Comparison of ENCODE assay signal across 9 mouse cellular contexts in the genomic region with DNA sequence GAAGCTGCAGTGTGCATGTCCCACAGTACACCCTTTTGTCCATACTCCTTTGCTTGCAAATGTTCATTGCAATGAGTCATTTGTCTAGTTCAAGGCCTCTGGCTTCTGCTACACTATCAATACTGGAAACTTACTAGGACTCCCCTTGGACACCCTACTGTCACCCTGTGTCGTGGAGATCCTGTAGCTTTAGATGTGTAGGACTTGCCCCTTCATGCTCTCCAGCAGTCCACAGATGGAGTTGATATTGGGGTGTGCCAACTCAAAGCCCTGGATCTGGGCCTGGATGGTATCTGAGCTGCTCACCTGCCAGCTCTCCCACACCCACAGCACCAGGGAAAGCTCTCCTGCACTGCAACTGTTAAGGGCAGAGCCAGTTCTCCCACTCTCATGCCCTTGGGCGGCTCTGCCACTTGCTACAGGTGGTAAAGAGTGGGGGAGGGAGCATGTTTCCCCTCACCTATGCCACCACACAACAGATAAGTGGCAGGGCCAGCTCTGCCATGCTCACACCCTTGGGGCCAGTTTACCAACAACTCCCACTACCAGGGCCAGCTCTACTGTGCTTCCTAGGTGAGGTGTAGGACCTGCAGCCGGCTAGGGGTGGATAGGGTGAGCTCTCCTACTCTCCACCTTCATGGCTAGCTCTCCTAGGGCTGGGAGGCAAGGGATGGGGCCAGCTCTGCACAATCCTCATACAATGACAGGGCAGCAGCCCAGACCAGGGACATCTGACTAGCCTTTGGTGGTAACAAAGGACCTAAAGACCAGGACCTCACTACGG. TPM values are rescaled to one million over a fixed set of nuclear protein-coding genes. Genes with fewer than 3 reads are reported as not detected.
DNase-seq lines count a peak whose midpoint lies in the region; ATAC-seq lines count a peak whose summit lies in the region.
"Had no signal": no experiment of that assay in that cellular context is flagged by ENCODE, and none has a peak within 500 bp of the region (broad histone marks: within the 10 kb centered on the region; RNA-seq: fewer than 3 reads in every experiment).

No protein-coding gene starts in this region.

- peaks cover 40% of the 10 kb centered on the region for H3K36me3 ChIP-seq in forebrain, embryonic 14.5 days (ENCODE audit: control insufficient read depth, insufficient read depth, low read length)
- peaks cover 23% of the 10 kb centered on the region for H3K36me3 ChIP-seq in stomach, embryonic 16.5 days (ENCODE audit: control insufficient read depth, insufficient read depth, low read length)

- H3K4me1 ChIP-seq in forebrain, embryonic 14.5 days (ENCODE audit: control insufficient read depth, insufficient read depth, low read length), result no peaks in the 10 kb centered on the region
- H3K4me1 ChIP-seq in stomach, embryonic 16.5 days (ENCODE audit: control insufficient read depth, insufficient read depth, low read length), result no peaks in the 10 kb centered on the region

- no peaks in the 10 kb centered on the region for H3K9me3 ChIP-seq in forebrain, embryonic 14.5 days (replicated peaks; ENCODE audit: control insufficient read depth, low read length)
- H3K9me3 ChIP-seq in stomach, embryonic 16.5 days (replicated peaks; ENCODE audit: control insufficient read depth, low read length), result no peaks in the 10 kb centered on the region
- H3K9me3 ChIP-seq: megakaryocyte, embryonic 14.5 days had no signal

- WGBS in forebrain, embryonic 14.5 days, result 40% methylated on average over 4 of the region's 4 CpGs
- WGBS in stomach, embryonic 16.5 days, result 43% methylated on average over 4 of the region's 4 CpGs

- peak; percentile 26 for ATAC-seq in forebrain, embryonic 14.5 days
- ATAC-seq in stomach, embryonic 16.5 days (ENCODE audit: insufficient read depth, low FRiP score), result peak; percentile 63

- no peak overlapping the region for H3K9ac ChIP-seq in forebrain, embryonic 14.5 days (ENCODE audit: low read length)
- H3K9ac ChIP-seq in stomach, embryonic 16.5 days (ENCODE audit: low read length), result no peak overlapping the region

- no peak overlapping the region for H3K4me3 ChIP-seq in forebrain, embryonic 14.5 days (ENCODE audit: low read depth, low read length)
- no peak overlapping the region for H3K4me3 ChIP-seq in stomach, embryonic 16.5 days (replicated peaks; ENCODE audit: low read length)
- H3K4me3 ChIP-seq: megakaryocyte, embryonic 14.5 days had no signal

- H3K4me2 ChIP-seq in forebrain, embryonic 14.5 days (ENCODE audit: low read length), result no peak overlapping the region
- H3K4me2 ChIP-seq in stomach, embryonic 16.5 days (ENCODE audit: low read depth, low read length), result no peak overlapping the region

- DNase-seq in retina, embryonic 14.5 days (ENCODE audit: low spot score), result peak; percentile 12
- DNase-seq in retina, postnatal 1 day, result no peak
- no peak for DNase-seq in forebrain, embryonic 14.5 days (ENCODE audit: low spot score)
- peak; percentile 19 for DNase-seq in liver
- DNase-seq in cerebellum, adult 8-10 months, result no peak
- DNase-seq in adrenal gland, postnatal 4 days (ENCODE audit: low spot score in 2 of 2), result no peak
- DNase-seq in urinary bladder, postnatal 4 days (ENCODE audit: low spot score in 2 of 2), result no peak

- no peaks in the 10 kb centered on the region for H3K27me3 ChIP-seq in forebrain, embryonic 14.5 days (replicated peaks; ENCODE audit: control insufficient read depth, insufficient read depth, low read length)
- H3K27me3 ChIP-seq in stomach, embryonic 16.5 days (ENCODE audit: control insufficient read depth, insufficient read depth, low read length), result no peaks in the 10 kb centered on the region

- H3K27ac ChIP-seq in forebrain, embryonic 14.5 days (ENCODE audit: low read depth, low read length), result no peak overlapping the region
- H3K27ac ChIP-seq in stomach, embryonic 16.5 days (ENCODE audit: low read length), result peak overlapping the region; percentile 28; the same call in 1 of the 2 replicates

RNA-seq across cellular contexts. Expression of gene Rps15a, which starts 13.1 kb away (rescaled TPM):
- 520 and 717 TPM in 2 replicates for polyA plus RNA-seq in forebrain, embryonic 14.5 days (2014; fragmentation: Nextera tagmentation; extraction: Ambion mirVana)
- 598 and 707 TPM in 2 replicates for polyA plus RNA-seq in stomach, embryonic 16.5 days (2015; fragmentation: Nextera tagmentation; extraction: Ambion mirVana)
- total RNA-seq in adrenal gland, postnatal 4 days (2021), result 1,000 to 10,000 TPM; 1,201 to 1,267 TPM

RNA-seq across cellular contexts. Expression of gene Arl6ip1, which starts 26.6 kb away (rescaled TPM):
- polyA plus RNA-seq in forebrain, embryonic 14.5 days (2014; fragmentation: Nextera tagmentation; extraction: Ambion mirVana), result 440 and 445 TPM in 2 replicates
- polyA plus RNA-seq in stomach, embryonic 16.5 days (2015; fragmentation: Nextera tagmentation; extraction: Ambion mirVana), result 340 and 363 TPM in 2 replicates
- 100 to 1,000 TPM; 171 to 180 TPM for total RNA-seq in adrenal gland, postnatal 4 days (2021)

Comparison
In these comparisons a context has a peak if more than half of its experiments do, and no peak if none do; other contexts are left out.
1. DNase-seq: peak in retina, embryonic 14.5 days (single experiment) and liver (single experiment); none in retina, postnatal 1 day (single experiment), forebrain, embryonic 14.5 days (single experiment), cerebellum, adult 8-10 months (single experiment), adrenal gland, postnatal 4 days (0 of 2) and urinary bladder, postnatal 4 days (0 of 2).